Mouse (Mus musculus): ENCODE measurements around the gene Pum1. TPM values are rescaled to one million over a fixed set of nuclear protein-coding genes. Genes with fewer than 3 reads are reported as not detected.
"Not testable (repeated sequence)": the region's sequence is repeated elsewhere in the genome, so short reads cannot be mapped to it uniquely, and the experiment has no call there.

The Pum1 gene
- polyA plus RNA-seq, 1 experiment = 56.5 TPM

- TF ChIP-seq CTCF (IDR thresholded peaks at IDR 0.05; ENCODE audit: control insufficient read depth, insufficient read depth, insufficient replicate concordance, low read depth, low read length) = no peak
- TF ChIP-seq POLR2A (IDR thresholded peaks at IDR 0.05; ENCODE audit: control insufficient read depth, low read depth, low read length) = no peak
- no peaks in the 10 kb centered on the region for H3K36me3 ChIP-seq (ENCODE audit: control insufficient read depth, insufficient read depth, low read length)
- no peaks in the 10 kb centered on the region for H3K27me3 ChIP-seq (ENCODE audit: control insufficient read depth, insufficient read depth, low read length)
- no peak overlapping the region for H3K4me3 ChIP-seq (ENCODE audit: control insufficient read depth, low read depth, low read length)
- H3K27ac ChIP-seq (ENCODE audit: control insufficient read depth, insufficient read depth, low read depth, low read length) = no peak overlapping the region
- H3K4me1 ChIP-seq (ENCODE audit: control insufficient read depth, insufficient read depth, low read length) = peaks cover 3% of the 10 kb centered on the region
Observed at GRCm38 (mm10) chr4:130660106-130660505, 3.0 kb upstream of the Pum1 start.

- Histone ChIP-seq H3K27ac (ENCODE audit: control insufficient read depth, insufficient read depth, low read depth, low read length) (no peak overlapping the region), H3K36me3 (ENCODE audit: control insufficient read depth, insufficient read depth, low read length) (no peaks in the 10 kb centered on the region), H3K4me3 (ENCODE audit: control insufficient read depth, low read depth, low read length) (no peak overlapping the region), H3K27me3 (ENCODE audit: control insufficient read depth, insufficient read depth, low read length) (no peaks in the 10 kb centered on the region), H3K4me1 (ENCODE audit: control insufficient read depth, insufficient read depth, low read length) (peaks cover 3% of the 10 kb centered on the region)
- TF ChIP-seq POLR2A (IDR thresholded peaks at IDR 0.05; ENCODE audit: control insufficient read depth, low read depth, low read length) (no peak), CTCF (IDR thresholded peaks at IDR 0.05; ENCODE audit: control insufficient read depth, insufficient read depth, insufficient replicate concordance, low read depth, low read length) (no peak)
Observed at GRCm38 (mm10) chr4:130661151-130661550, 2.0 kb upstream of the Pum1 start.

GRCm38 (mm10) chr4:130662305-130662704, 816 bp upstream of the Pum1 start:
- not testable (repeated sequence) for H3K4me1 ChIP-seq (ENCODE audit: control insufficient read depth, insufficient read depth, low read length); H3K27ac ChIP-seq (ENCODE audit: control insufficient read depth, insufficient read depth, low read depth, low read length); H3K4me3 ChIP-seq (ENCODE audit: control insufficient read depth, low read depth, low read length)

GRCm38 (mm10) chr4:130663810-130664401, 785 bp downstream of the Pum1 start:
- H3K4me1 ChIP-seq (ENCODE audit: control insufficient read depth, insufficient read depth, low read length) = peaks cover 4% of the 10 kb centered on the region
- no peak for TF ChIP-seq CTCF (IDR thresholded peaks at IDR 0.05; ENCODE audit: control insufficient read depth, insufficient read depth, insufficient replicate concordance, low read depth, low read length)
- TF ChIP-seq POLR2A (IDR thresholded peaks at IDR 0.05; ENCODE audit: control insufficient read depth, low read depth, low read length) = no peak
- peak overlapping the region; percentile 86 for H3K27ac ChIP-seq (ENCODE audit: control insufficient read depth, insufficient read depth, low read depth, low read length)
- no peaks in the 10 kb centered on the region for H3K27me3 ChIP-seq (ENCODE audit: control insufficient read depth, insufficient read depth, low read length)
- peak overlapping the region; percentile 84 for H3K4me3 ChIP-seq (ENCODE audit: control insufficient read depth, low read depth, low read length)
- no peaks in the 10 kb centered on the region for H3K36me3 ChIP-seq (ENCODE audit: control insufficient read depth, insufficient read depth, low read length)

More at GRCm38 (mm10) chr4:130662305-130662704, 816 bp upstream of the Pum1 start:
- H3K27me3 ChIP-seq (ENCODE audit: control insufficient read depth, insufficient read depth, low read length); H3K36me3 ChIP-seq (ENCODE audit: control insufficient read depth, insufficient read depth, low read length): not testable (repeated sequence)

GRCm38 (mm10) chr4:130664414-130665029, 1.4 kb downstream of the Pum1 start:
- Histone ChIP-seq H3K27ac (ENCODE audit: control insufficient read depth, insufficient read depth, low read depth, low read length) (peak overlapping the region; percentile 86), H3K4me1 (ENCODE audit: control insufficient read depth, insufficient read depth, low read length) (peaks cover 5% of the 10 kb centered on the region), H3K4me3 (ENCODE audit: control insufficient read depth, low read depth, low read length) (peak overlapping the region; percentile 84), H3K36me3 (ENCODE audit: control insufficient read depth, insufficient read depth, low read length) (no peaks in the 10 kb centered on the region), H3K27me3 (ENCODE audit: control insufficient read depth, insufficient read depth, low read length) (no peaks in the 10 kb centered on the region)
- TF ChIP-seq CTCF (IDR thresholded peaks at IDR 0.05; ENCODE audit: control insufficient read depth, insufficient read depth, insufficient replicate concordance, low read depth, low read length) (no peak), POLR2A (IDR thresholded peaks at IDR 0.05; ENCODE audit: control insufficient read depth, low read depth, low read length) (no peak)

- Histone ChIP-seq H3K36me3 (ENCODE audit: control insufficient read depth, insufficient read depth, low read length) (no peaks in the 10 kb centered on the region), H3K4me3 (ENCODE audit: control insufficient read depth, low read depth, low read length) (no peak overlapping the region), H3K4me1 (ENCODE audit: control insufficient read depth, insufficient read depth, low read length) (peaks cover 5% of the 10 kb centered on the region), H3K27ac (ENCODE audit: control insufficient read depth, insufficient read depth, low read depth, low read length) (no peak overlapping the region), H3K27me3 (ENCODE audit: control insufficient read depth, insufficient read depth, low read length) (no peaks in the 10 kb centered on the region)
- TF ChIP-seq CTCF (IDR thresholded peaks at IDR 0.05; ENCODE audit: control insufficient read depth, insufficient read depth, insufficient replicate concordance, low read depth, low read length) = no peak
- no peak for TF ChIP-seq POLR2A (IDR thresholded peaks at IDR 0.05; ENCODE audit: control insufficient read depth, low read depth, low read length)
Observed at GRCm38 (mm10) chr4:130665176-130665575, 2.1 kb downstream of the Pum1 start.

- no peak overlapping the region for H3K27ac ChIP-seq (ENCODE audit: control insufficient read depth, insufficient read depth, low read depth, low read length)
- no peaks in the 10 kb centered on the region for H3K27me3 ChIP-seq (ENCODE audit: control insufficient read depth, insufficient read depth, low read length)
- H3K4me3 ChIP-seq (ENCODE audit: control insufficient read depth, low read depth, low read length) = no peak overlapping the region
- H3K36me3 ChIP-seq (ENCODE audit: control insufficient read depth, insufficient read depth, low read length) = no peaks in the 10 kb centered on the region
- H3K4me1 ChIP-seq (ENCODE audit: control insufficient read depth, insufficient read depth, low read length) = peaks cover 4% of the 10 kb centered on the region
- TF ChIP-seq POLR2A (IDR thresholded peaks at IDR 0.05; ENCODE audit: control insufficient read depth, low read depth, low read length) (no peak), CTCF (IDR thresholded peaks at IDR 0.05; ENCODE audit: control insufficient read depth, insufficient read depth, insufficient replicate concordance, low read depth, low read length) (no peak)
Observed at GRCm38 (mm10) chr4:130667686-130668085, 4.6 kb downstream of the Pum1 start.
